Mouse (Mus musculus) layer of hippocampus, postnatal 25 days (tissue): ENCODE measurements around the gene Grk2. TPM values are rescaled to one million over a fixed set of nuclear protein-coding genes. Genes with fewer than 3 reads are reported as not detected.

Experiments used
- DNase-seq, 2 experiments: peaks; one replicate each; pipeline ENCODE4 v3.0.0; 2022; ENCODE audit warnings: mixed read lengths in 2 of 2, low spot score in 1 of 2; ENCODE audit errors: extremely low spot score in 1 of 2
- total RNA-seq, 2 experiments: library from RNA; stranded (reverse); gene quantifications; 2 replicates each; pipeline ENCODE4 v1.2.3; 2021

The Grk2 gene
- total RNA-seq: 100 to 1,000 TPM; 185 to 186 TPM

DNA sequence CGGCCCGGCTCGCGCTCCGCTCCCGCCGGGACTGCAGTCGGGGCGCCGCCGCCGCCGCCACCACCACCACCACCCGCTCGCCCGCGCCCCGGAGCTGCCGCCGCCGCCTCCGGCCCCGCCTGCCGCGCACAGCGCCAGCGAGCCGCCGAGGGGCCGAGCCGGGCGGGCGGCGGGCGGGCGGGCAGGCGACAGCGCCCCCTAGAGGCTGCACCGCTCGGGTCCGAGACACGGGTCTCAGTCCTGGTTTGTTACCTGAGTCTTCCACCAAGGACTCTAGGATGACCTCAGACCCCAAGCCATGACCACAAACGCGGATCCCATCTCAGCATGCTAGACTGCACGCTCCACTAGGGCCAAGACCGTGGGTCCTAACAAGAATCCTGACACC, at the start of gene Grk2:
TSS of gene Grk2 (minus strand) at position 33 of the 388 bp plus-strand sequence.
- DNase-seq: peak; percentile 73 to 79

DNA sequence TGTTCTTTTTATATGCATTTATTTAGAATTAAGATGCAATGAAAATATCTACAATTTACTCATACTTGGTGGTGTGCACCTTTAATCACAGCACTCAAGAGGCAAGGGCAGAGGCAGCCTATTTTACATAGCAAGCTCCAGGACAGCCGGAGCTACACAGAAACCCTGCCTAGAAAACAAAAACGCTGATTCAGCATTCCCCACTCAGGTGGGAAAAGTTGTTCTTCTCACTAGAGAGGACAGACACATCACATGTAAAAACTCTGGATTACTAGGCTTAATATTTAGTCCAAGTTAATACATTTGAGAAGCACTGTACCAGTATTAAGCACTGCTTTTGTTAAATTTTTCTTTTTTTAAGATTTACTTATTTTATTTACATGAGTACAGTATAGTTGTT, 43.4 kb upstream of the Grk2 start:
- DNase-seq: no peak

DNA sequence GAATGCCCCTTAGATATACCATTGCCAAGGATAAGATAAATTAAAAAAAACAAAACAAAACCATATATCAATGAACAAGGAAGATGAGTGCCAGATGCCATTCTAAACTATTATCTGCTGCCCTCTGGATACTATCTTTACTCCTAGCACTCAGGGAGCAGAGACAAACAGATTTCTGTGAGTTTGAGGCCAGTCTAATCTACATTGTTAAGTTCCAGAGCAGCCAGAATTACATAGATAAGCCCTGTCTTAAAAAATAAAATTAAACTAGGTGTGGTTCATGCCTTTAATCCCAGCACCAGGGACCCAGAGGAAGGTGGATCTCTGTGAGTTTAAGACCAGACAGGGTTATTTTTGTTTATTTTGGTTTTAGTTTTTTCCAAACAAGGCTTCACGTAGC, 40.5 kb upstream of the Grk2 start:
- no peak for DNase-seq

DNA sequence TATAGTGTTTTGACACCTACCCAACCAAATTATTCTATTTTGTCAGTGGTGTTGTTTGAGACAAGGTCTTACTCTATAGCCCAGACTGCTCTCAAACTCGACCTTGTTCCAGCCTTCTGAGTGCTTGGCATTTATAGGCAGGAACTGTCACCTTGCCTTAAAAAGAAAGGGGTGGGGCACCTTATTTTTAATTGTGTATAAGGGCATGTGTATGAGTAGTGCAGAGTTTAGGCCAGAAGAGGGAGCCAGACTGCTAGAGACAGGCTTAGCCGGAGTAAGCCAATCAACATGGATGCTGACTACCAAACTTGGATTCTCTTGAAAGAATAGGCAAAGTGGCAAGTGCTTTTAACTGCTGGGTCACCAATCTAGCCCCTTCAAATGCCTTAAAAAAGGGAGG, 32.1 kb upstream of the Grk2 start:
- DNase-seq: peak in 1 of 2 experiments; percentile 35

DNA sequence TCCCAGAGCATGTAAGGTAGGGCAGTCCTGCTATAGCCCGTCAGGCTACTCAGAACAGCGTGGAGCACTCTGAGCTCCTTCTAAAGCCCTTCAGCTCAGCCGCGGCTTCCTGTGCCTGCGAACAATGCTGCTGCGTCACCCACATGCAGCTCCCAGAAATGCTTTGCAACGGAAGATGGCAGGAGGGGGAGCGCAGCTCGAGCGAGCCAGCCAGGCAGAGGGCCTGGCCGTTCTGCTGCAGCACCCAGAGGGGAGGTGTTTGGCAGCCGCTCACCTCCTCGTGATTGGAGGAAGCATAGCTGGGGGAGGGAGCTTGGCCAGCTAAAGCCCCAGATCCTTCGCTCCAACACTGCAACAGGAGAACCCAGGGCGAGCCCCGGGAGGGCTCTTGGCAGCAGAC, 27.8 kb upstream of the Grk2 start:
- peak; percentile 75 to 77 for DNase-seq

DNA sequence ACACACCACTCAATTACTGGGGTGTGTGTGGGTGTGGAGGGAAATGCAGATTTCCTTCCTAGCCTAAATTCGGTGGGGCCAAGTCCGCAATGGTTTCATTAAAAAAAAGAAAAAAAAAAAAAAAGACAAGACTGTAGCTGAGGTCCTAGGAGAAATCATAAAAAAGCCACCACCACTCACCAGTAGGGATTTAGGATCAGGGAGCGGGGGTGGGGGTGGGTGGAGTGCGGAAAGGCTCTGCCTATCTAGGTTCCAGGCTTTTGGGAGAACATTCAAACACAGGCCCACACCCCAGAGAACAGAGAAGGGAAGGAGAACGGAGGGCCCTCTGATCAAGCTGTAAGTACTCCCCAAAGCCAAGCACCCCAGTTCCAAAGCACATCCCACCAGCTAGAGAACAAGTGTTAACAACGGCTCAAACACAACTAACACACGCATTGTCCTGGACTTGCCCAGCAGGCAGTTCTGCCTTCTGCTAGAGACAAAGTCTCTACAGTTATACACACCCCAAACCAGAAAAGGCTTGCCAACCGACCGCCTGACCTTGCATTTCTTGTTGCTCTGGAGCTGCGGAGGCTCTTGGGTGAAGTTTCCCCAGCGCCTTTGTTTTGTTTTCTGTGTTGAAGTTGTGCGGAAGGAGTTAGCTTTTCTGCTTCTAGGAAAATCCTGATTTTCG, 27.2 kb upstream of the Grk2 start:
- peak in 1 of 2 experiments; percentile 17 for DNase-seq

DNA sequence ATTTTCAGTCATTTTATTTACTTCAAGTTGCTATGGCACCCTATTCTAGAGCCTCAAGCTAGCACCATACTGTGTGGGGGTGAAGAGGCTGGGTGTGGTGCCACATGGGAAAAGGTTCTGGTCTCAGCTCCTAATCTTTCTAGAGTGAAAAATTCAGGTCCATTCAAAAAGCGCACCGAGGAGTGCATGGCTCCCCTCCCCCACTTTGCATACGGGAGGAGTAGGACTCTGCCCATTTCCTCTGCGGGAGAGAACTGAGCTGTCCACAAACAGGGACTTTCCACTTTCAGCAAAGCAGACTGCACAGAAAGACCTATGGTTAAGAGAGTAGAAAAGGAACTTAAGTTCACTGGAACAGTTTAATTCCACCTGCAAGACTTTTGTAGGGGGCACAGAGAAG, 26.6 kb upstream of the Grk2 start:
- DNase-seq: peak in 1 of 2 experiments; percentile 20

DNA sequence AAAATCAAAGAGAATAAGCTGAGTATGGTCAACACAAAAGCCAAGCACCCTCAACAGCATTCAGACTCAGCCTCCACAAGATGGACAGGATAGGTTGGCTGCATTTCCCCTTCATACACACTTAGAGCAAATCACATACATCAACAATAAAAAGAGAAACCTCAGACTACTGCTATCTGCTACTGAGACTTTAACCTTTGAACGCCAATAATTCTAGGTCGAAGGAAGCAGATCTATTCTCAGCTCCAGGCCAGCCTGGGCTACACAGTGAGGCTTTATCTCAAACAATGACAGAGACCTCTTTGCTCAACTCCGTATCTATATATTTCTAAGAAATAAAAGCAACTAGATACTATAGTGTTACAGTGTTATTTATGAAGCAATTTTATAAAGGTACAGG, 25.3 kb upstream of the Grk2 start:
- no peak for DNase-seq

DNA sequence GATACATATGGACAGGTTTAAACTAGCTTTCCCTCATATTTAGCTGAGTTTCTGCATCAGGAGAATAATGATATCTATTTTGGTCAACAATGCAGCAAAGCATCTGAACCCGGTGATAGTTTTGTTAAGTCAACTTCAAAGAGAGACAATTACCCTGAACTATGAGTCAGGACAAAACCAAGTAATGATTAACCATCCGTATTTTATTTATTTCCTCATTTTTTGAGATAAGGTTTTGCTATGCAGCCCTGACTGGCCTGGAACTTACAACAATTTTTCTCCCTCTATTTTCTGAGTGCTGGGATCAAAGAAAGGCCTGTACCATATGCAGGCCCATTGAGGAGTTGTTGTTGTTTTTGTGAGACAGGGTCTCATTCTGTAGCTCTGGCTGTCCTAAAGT, 24.6 kb upstream of the Grk2 start:
- no peak for DNase-seq

DNA sequence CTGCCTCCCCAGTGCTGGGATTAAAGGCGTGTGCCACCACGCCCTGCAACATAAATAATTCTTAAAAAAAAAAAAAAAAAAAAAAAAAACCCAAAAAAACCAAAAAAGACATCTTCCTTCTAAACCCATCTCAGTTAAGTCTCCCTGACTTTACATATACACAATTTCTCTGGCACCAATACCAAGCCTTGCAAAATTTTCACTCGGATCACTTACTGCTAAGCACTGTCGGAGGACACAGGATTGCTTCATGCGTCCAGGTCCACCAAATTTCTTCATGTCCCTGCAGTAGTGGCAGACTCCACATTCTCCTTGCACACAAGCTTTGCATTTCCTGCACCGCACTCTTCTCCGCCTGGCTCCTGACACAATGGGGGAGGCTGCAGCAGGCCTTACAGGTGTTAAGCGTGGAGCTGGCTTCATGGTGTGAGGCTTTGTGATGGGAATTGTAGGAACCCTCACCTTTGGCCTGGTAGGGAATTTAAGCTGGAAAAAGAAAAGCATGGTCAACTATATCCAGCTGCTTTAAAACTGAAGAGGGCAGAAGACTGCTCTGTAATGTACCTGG, 22.8 kb upstream of the Grk2 start:
- no peak for DNase-seq

DNA sequence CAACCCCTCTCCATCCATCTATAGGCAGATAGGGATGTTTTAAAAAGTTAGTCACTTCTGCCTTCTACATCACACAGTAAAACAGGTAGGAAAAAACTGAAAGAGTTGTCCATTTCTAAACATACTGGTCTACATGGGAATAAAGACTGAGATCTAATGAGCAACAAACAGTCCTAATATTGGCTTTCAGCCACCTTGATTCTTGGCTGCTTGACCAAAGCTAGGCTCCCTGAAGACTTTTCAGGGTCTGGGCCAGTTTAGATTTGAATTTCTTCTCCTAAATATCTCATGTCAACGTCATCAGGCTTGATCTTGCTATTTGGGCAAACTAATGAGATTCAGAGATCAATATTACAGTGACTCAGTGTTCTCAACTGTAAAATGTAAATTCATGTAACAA, 20.9 kb upstream of the Grk2 start:
- DNase-seq: no peak

DNA sequence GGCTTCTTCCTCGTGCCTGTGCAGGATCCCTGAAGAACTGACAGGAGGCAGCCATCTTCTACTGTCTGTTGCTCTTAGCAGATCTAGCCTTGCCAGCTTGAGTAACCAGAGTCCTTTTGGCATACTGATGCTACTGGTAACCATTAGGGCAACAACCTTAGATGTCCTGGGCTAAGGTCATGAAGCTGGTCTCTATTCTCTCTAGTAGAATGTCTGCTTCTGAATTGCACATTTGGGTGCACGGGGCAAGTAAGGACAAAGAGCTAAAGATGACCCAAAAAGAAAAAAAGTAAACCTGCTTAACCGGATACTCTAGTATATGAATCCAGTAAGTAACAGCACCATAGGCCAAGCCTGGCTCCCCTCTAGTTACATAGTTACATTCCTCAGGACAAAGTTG, 20.1 kb upstream of the Grk2 start:
- DNase-seq: no peak

DNA sequence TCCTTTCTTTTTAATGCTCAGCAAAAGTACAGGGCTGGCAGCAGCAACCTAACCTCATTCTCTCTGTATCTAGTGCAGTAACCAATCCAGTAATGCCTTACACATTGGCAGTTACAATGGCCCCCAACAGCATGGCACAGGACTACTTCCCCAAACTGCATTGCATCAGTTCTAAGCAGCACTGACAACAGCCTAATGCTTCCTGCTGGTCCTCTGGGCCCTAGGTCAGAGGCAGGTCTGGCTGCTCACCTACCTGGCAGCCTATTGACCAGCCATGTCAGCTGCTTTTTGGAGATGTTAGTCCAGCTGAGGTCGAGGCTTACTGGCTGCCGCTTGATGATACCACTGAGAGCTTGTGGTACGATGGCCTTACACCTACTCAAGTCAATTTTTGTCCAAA, 16.1 kb upstream of the Grk2 start:
- DNase-seq: no peak

DNA sequence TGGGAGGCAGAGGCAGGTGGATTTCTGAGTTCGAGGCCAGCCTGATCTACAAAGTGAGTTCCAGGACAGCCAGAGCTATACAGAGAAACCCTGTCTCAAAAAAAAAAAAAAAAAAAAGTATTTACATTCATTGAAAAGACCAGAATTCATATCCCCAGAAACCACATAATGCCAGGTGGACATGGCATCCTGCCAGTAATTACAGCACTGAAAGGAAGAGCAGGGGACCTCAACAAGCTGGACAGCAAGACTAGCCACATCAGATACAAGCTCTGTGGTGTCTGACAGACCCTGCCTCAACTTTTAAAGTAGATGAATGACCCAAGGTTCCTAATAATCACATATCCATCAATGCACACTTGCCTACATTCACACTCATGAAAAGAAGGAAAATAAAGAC, 15.6 kb upstream of the Grk2 start:
- DNase-seq: no peak

DNA sequence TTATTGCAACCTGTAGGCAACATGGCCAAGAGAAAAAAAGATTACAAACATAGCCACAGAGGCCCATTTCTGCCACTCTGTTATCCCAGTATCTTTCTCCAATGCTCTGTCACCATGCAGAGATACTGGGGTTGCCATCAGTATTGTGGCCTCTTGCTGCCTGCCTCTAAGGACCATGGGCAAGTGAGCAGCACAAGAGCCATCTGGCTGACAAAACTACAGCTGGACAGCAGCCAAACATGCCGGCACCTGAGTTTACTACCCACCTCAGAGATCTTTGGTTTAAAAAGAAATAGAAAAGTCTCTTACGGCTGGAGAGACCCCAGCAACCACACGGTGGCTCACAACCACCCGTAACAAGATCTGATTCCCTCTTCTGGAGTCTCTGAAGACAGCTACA, 13.2 kb upstream of the Grk2 start:
- no peak for DNase-seq

DNA sequence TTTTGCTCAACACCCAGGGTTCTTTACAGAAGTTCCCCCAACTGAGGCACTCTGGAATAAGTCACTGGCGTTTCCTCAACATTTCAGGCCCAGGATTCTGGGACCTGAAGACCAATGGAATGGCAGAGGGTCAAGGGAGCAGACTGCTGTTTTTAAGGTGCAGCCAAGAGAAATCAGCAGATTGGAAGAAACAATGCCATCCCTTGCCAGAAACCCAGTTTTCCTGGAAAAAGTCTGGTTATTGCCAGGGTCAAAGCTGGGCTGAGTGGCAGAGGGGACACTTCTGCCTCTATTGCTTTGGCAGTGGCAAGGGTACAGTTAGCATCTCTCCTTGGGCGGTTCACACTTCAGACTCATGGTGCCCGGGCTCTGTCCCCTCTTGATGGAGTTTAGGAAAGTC, 11.2 kb upstream of the Grk2 start:
- DNase-seq: no peak

DNA sequence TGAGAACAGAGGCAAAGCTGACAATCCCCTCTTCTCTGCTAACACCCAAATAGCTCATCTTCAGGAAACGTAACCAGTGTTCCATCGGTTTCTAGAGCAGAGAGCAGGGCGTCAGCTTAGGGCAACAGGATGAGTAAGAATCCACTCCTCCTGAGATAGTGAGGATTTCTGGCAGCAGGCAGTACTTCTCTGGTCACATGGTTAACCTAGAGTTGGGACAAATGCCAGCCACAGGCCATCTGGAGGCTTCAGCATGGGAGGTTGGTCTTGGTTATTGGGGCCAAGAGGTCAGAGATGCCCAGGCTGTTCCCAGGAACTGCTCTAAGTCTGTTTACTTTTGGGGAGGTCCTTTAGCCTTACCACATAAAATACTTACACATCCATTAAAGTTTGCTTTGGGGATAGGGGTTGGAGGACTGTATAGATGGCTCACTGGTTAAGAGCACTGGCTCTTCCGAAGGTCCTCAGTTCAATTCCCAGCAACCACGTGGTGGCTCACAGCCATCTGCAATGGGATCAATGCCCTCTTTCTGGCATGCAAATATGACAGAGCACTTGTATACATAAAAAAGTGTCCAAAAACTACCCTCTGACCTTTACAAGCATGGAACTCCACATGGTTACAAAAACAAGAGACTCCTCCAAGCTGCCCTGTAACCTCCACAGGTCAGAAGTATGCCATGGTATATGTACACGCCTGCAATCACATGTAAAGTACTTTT, 9.4 kb upstream of the Grk2 start:
- DNase-seq: no peak

DNA sequence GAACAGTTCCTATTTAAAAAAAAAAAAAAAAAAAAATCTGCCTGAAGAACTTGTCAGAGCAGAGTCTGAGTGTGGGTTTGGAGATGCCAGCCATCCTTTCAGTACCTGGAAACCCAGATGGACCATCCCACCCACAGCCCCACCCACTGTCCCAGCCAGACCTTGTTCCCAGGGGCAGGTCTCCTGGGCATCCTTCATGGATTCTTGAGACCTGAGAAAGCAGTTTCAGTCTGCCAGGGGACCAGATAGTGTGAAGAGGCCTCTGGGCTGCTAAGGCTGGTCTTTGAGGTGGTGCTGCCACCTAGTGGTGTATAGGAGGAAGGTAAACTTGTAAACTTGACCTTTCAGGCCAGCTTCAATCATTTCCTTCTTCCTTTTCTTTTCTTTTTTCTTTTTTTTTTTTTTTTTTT, 3.8 kb upstream of the Grk2 start:
- DNase-seq: no peak

DNA sequence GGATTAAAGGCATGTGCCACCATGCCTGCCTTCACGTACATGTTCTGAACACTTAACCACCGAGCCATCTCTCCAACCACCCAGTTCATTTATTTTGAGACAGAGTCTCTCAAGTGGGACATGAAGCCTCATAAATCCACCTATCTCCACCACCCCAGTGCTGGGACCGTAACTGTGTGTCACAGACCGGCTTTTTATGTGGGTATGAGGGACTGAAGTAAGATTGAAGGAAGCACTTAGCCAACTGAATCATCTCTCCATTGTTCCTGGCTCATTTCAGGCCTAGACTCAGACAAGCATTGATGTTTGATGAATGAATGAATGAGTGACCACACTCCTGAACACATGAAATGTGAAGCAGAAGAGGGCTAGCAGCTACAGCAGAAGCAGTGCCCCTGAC, 3.3 kb upstream of the Grk2 start:
- DNase-seq: no peak

DNA sequence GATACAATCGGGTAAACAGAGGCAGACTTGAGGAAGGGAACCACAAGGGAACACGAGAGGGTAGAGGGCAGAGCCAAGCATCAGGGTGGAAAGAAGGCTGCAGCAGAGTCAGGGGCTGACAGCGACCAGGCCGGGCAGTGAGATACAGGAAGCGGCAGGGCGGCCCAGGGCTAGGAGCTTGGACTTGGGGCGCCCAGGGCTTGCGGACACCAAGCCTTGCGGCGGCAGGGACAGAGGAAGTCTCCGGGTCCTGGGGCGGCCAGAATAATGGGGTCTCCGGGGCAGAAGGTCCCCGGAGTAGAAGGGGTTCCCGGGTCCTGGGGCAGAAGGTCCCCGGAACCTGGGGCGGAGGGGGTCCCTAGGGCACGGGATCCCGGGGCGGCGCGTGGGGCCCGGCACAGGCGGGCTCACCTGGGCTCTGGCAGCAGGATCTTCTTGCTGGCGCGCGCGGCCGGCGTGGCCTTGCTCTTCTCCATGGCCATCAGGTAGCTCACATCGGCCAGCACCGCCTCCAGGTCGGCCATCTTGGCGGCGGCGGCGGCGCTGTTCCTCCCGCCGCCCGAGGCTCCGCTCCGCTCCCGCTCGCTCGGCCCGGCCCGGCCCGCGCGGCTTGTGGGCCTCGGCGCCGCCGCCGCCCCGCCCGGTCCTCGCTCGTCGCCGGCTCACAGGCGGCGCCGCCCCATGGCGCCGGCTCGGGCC, 382 bp downstream of the Grk2 start:
- peak in 1 of 2 experiments; percentile 39 for DNase-seq

DNA sequence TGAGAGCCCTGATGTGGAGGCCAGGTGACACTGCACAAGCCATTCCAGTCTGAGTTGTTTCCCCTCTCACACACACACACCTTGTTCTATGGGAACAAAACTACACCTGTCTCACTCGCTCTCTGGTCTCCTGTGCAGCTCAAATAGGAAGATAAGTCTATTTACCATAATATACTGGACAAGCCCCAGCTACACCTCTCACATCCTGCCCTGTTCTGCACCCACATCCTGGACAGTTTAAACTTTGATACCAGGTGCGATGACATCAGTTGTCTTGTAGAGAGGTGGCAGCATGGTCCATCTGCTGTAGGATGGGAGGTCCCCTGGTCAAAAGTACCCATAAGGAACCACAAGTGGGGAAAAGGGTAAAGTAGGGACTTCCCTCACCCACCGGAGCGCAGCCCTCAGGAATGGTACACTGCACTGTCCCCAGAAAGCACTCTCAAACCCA, 1.1 kb downstream of the Grk2 start:
- DNase-seq: no peak
